Mouse (Mus musculus): ENCODE data around the gene Atpaf2. TPM values are rescaled to one million over a fixed set of nuclear protein-coding genes. Genes with fewer than 3 reads are reported as not detected.

Gene Atpaf2
- polyA plus RNA-seq, 1 experiment = 170 TPM

DNA sequence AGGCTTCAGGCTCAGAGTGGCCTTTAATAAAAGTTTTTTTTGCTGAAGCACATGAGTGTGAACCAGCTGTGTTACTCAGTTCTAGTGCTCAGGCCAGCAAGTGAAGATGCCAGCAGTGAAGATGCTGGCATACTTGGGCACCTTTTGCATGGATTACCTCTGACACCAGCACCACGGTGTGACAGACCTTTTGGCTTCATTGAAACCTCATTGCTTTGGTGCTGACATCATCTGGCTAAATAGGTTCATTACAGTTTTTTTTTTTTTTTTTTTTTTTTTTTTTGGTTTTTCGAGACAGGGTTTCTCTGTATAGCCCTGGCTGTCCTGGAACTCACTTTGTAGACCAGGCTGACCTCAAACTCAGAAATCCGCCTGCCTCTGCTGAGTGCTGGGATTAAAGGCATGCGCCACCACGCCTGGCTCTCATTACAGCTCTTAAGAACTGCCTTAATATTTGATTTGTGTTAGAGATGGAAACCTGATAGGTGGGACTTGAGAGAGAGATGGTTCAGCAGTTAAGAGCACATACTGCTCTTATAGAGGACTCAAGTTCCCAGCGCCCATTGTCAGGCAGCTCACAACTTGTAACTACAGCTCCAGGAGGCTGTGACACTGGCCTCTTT, 3.9 kb upstream of the Atpaf2 start:
- no peaks in the 10 kb centered on the region for H3K4me1 ChIP-seq (ENCODE audit: control insufficient read depth, insufficient read depth, insufficient read length, low read length)
- no peak overlapping the region for H3K27ac ChIP-seq (replicated peaks; ENCODE audit: low read depth, low read length)
- no peak overlapping the region for H3K4me3 ChIP-seq (ENCODE audit: insufficient read depth, low read depth, low read length)

DNA sequence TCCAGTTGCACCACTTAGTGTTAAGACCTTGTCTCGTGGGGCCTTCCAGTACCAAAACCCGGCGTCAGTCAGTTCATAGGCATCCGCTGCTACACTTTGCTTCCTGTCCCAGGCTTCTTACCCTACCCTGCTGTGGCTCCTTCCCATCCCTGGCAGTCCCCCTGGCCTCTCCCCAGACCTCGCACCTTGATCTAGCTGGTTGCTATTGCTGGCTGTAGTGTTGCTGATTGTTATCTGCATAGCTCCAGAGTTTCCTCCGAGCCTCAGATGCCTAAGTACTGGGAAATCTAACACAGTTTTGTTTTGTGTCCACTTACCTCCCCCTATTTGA, 181 bp upstream of the Atpaf2 start:
- H3K4me3 ChIP-seq (ENCODE audit: insufficient read depth, low read depth, low read length) = peak overlapping the region; percentile 89
- H3K4me1 ChIP-seq (ENCODE audit: control insufficient read depth, insufficient read depth, insufficient read length, low read length) = peaks cover 4% of the 10 kb centered on the region
- no peak overlapping the region for H3K27ac ChIP-seq (replicated peaks; ENCODE audit: low read depth, low read length)

DNA sequence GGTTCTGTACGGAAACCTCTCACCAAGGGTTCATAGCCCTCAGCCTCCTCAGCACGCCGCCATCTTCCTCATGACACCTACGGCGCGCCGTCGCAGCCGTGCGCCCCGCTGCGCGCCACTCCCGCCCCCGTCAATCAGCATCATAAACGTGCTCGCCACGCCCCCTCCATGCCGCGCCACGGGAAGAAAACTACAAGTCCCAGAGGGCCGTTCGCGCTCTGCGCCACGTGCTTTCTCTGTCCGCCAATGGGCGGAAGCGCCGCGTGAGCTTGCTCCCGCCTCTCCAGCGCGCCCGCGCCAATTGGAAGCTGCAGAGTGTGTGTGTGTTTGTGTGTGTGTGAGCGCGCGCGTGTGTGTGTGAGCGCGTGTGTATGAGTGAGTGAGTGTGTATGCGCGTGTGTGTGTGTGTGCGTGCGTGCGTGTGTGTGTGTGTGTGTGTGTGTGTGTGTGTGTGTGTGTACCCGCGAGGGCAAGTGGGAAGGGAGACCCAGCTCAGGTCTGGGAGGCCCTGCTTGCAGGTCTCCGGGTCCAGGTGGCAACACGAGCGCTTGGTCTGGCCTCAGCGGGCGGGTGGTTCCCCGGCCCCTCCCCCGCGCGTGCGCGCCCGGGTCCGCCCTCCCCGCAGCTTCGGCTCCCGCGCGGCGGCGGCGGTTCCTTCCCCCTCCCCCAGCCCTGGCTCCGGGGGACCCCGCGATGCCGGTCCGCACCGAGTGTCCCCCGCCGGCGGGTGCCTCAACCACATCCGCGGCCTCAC, 1.1 kb downstream of the Atpaf2 start, which contains the start of gene Gid4:
TSS of gene Gid4 (plus strand) at position 183 of the 754 bp plus-strand sequence.
- Histone ChIP-seq H3K4me3 (ENCODE audit: insufficient read depth, low read depth, low read length) (peak within 1 kb of the TSS; percentile 90), H3K4me1 (ENCODE audit: control insufficient read depth, insufficient read depth, insufficient read length, low read length) (peaks cover 4% of the 10 kb centered on the region), H3K27ac (replicated peaks; ENCODE audit: low read depth, low read length) (peak within 1 kb of the TSS; percentile 96)

DNA sequence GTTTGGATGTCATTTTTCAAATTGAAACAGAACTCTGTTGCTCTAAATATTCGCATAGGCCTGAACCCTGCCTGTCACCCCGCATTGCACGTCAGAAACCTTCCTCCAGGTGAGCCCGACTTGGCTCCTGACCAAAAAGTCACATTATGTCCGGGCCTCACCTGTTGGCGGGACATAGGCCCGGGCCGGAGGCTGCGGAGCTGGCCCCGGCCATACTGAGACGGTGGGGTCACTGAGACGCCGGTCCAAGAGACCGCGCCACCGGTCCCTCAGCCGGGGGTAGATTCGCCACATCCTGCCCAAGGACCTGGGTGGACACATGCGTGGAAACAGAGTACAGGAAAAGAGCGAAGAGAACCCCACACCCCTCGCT, 1.7 kb downstream of the Atpaf2 start:
- Histone ChIP-seq H3K27ac (replicated peaks; ENCODE audit: low read depth, low read length) (peak overlapping the region; percentile 96), H3K4me3 (ENCODE audit: insufficient read depth, low read depth, low read length) (peak overlapping the region; percentile 90), H3K4me1 (ENCODE audit: control insufficient read depth, insufficient read depth, insufficient read length, low read length) (peaks cover 4% of the 10 kb centered on the region)

DNA sequence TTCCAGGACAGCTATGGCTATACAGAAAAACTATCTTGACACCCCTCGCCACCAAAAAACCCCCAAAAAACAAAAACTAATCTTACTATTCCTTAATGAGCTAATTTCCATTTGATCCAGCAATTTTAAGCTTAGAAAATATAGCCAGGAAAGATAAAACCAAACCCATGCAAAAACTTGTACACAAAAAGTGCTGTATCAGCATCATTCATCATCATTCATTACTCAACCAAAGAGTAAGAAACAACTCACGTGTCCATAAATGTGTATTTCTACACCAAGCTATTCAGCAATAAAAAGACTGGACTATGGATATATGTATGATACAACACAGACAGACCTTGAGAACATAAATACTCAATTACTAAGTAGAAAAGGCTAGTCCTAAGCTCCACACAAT, 5.3 kb downstream of the Atpaf2 start:
- Histone ChIP-seq H3K27ac (replicated peaks; ENCODE audit: low read depth, low read length) (no peak overlapping the region), H3K4me3 (ENCODE audit: insufficient read depth, low read depth, low read length) (no peak overlapping the region), H3K4me1 (ENCODE audit: control insufficient read depth, insufficient read depth, insufficient read length, low read length) (peaks cover 4% of the 10 kb centered on the region)

DNA sequence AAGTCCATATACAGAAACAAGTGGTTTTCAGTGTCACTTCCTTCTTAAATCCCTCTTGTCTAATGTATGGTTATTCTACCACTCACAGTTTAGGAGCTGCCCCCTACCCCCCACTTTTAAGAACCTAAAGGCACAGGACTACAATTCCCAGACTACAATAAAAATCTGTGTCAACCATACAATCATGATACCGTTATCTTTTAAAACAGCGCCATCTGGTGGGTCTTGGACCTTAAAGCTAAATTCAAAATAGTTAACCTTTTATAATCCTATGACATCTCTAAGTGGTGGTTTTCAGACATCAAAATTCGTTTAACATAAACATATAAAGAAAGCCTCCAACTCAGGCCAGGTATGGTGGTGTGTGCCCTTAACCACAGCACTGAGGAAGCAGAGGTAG, 6.1 kb downstream of the Atpaf2 start:
- Histone ChIP-seq H3K27ac (replicated peaks; ENCODE audit: low read depth, low read length) (no peak overlapping the region), H3K4me3 (ENCODE audit: insufficient read depth, low read depth, low read length) (no peak overlapping the region), H3K4me1 (ENCODE audit: control insufficient read depth, insufficient read depth, insufficient read length, low read length) (peaks cover 4% of the 10 kb centered on the region)

DNA sequence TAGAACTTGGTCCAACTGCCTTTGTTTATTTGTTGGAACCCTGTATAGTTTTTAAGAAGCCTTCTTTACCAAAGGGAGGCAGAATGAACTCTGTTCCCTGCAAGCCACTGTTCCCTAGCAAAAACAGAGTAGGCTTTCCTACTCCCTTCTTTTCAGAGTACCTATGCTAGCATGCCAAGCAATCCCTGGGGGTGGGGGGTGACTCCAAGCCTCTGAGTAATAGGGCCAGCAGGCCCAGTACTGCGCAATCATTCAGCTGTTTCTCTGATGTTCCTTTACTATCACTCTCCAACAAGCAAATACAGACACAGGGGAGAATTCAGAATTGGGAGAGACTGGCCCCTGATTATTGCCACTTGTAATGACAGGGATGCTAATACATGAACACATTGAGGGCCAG, 11.7 kb downstream of the Atpaf2 start:
- no peak overlapping the region for H3K27ac ChIP-seq (replicated peaks; ENCODE audit: low read depth, low read length)
- peaks cover 4% of the 10 kb centered on the region for H3K4me1 ChIP-seq (ENCODE audit: control insufficient read depth, insufficient read depth, insufficient read length, low read length)
- H3K4me3 ChIP-seq (ENCODE audit: insufficient read depth, low read depth, low read length) = no peak overlapping the region

DNA sequence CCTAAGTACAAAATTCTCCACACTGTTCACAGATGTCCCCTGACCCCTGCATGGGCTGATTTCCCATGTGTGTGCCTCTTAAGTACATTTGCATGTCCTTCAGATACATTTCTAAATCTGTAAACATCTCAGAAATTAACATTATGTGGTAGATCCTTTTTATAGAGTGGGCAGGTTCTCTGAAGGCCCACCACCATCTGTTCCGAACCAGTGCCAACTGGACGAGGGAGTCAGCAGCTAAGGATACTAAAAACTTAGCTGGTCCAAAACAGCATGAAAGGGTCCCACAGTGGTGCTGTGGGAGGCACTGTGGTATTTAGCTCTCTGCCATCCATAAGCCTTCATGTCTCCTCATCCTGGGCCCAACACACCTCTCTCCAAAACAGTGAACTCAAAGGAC, 21.1 kb downstream of the Atpaf2 start:
- no peaks in the 10 kb centered on the region for H3K4me1 ChIP-seq (ENCODE audit: control insufficient read depth, insufficient read depth, insufficient read length, low read length)
- H3K4me3 ChIP-seq (ENCODE audit: insufficient read depth, low read depth, low read length) = no peak overlapping the region
- H3K27ac ChIP-seq (replicated peaks; ENCODE audit: low read depth, low read length) = no peak overlapping the region

DNA sequence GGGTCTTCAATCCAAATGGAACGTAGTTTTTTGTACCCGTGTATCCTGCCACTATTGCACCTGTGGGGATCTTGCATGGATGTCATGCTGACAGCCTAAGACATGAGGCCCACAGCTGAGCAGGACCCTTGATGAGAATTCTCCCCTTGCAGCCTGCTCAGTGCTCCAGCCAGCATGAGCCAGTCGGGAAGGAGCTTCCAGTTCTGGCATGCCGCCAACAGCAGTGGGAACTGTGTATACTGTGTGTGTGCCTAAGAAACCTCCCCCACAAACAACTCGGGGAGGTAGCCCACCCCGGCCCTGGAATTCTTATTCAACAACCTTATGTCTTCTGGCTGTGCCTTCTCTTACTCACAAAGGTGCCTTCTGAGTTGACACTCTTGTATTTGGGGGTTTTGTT, 21.7 kb downstream of the Atpaf2 start:
- Histone ChIP-seq H3K27ac (replicated peaks; ENCODE audit: low read depth, low read length) (no peak overlapping the region), H3K4me1 (ENCODE audit: control insufficient read depth, insufficient read depth, insufficient read length, low read length) (no peaks in the 10 kb centered on the region), H3K4me3 (ENCODE audit: insufficient read depth, low read depth, low read length) (no peak overlapping the region)

DNA sequence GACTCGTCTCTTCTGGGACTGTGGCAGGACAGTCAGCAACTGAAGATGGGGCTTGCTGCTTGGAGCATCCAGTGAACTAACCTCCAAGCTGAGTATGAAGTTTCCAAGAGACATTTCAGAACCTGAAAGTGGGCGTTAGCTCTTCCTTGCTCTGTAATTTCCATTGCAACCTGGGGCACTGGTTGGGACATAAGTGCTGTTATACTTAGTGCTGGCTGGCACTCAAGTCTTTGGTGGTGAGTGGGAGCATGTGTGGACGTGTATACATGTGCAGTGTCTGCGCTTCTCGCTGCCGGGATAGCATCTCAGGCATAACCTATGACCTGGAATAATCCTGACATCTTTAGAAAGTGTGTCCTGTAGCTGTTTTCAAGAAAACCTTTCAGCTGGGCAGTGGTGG, 26.9 kb downstream of the Atpaf2 start:
- no peaks in the 10 kb centered on the region for H3K4me1 ChIP-seq (ENCODE audit: control insufficient read depth, insufficient read depth, insufficient read length, low read length)
- H3K27ac ChIP-seq (replicated peaks; ENCODE audit: low read depth, low read length) = no peak overlapping the region
- H3K4me3 ChIP-seq (ENCODE audit: insufficient read depth, low read depth, low read length) = no peak overlapping the region

DNA sequence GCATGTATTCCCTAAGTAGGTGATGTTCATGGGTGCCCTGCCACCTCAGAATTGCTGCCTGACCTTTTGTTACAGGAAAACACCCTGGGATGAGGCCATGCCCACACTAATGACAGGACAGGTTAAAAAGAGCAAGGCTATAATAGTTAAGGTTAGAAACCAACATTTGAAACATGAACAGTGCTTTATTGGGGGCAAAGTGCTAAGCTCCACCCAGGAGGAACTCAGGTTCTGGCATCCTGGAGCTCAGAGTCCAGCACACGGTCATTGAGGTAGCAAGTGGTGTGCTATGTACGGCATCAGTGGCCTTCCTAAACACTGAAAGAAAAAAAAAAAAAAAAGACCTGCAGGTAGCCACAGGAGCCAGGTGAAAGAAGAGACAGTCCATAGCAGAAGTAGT, 30.3 kb downstream of the Atpaf2 start:
- H3K4me3 ChIP-seq (ENCODE audit: insufficient read depth, low read depth, low read length) = no peak overlapping the region
- H3K27ac ChIP-seq (replicated peaks; ENCODE audit: low read depth, low read length) = no peak overlapping the region
- H3K4me1 ChIP-seq (ENCODE audit: control insufficient read depth, insufficient read depth, insufficient read length, low read length) = no peaks in the 10 kb centered on the region

DNA sequence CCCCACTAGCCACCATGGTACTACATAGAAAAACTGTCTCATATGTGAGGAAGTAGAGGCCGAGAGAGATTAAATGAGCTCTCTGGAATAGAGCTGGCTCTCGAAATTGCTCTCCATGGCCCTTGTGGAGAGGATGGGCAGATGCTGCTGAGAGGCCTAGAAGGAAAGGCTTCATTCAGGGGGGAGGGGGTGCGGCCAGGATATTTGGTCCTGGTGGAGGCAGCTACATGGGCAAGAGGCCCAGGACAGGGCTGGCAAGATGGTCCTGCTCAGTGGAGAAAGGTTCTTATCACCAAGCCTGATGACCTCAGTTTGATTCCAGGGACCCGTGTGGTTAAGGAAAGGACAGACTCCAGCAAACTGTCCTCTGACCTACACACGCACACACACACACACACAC, 32.3 kb downstream of the Atpaf2 start:
- Histone ChIP-seq H3K4me1 (ENCODE audit: control insufficient read depth, insufficient read depth, insufficient read length, low read length) (no peaks in the 10 kb centered on the region), H3K27ac (replicated peaks; ENCODE audit: low read depth, low read length) (no peak overlapping the region), H3K4me3 (ENCODE audit: insufficient read depth, low read depth, low read length) (no peak overlapping the region)

DNA sequence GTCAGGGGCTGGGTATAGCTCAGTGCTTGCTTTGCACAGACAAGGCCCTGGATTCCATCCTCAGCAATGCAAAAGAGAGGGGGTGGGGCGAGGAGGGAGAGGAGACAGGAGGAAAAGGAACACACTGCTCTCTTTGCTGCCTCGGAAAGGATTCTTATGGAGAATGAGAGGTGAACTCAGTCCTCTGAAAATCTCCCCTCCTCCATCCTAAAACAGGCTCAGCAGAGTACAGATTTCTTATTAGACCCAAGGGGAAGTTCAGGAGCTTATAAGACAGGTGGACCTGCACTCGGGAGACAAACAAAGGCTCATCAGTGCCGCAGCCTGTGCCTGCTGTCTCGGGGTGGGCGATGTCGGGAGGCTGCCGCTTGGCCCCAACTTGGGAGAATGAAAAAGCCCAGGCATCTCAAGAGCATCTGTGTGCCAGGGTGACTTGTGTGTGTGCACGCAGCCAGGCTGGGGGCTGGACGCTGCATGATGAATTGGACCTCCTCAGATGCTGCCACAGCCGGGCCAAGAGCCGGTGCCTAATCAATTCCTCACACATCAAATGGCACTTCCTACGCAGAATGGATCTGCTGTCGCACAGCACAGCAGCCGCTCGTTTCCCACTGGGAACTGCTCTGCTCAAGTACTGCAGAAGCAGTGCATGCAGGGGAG, 33.4 kb downstream of the Atpaf2 start:
- Histone ChIP-seq H3K27ac (replicated peaks; ENCODE audit: low read depth, low read length) (no peak overlapping the region), H3K4me1 (ENCODE audit: control insufficient read depth, insufficient read depth, insufficient read length, low read length) (no peaks in the 10 kb centered on the region), H3K4me3 (ENCODE audit: insufficient read depth, low read depth, low read length) (no peak overlapping the region)

DNA sequence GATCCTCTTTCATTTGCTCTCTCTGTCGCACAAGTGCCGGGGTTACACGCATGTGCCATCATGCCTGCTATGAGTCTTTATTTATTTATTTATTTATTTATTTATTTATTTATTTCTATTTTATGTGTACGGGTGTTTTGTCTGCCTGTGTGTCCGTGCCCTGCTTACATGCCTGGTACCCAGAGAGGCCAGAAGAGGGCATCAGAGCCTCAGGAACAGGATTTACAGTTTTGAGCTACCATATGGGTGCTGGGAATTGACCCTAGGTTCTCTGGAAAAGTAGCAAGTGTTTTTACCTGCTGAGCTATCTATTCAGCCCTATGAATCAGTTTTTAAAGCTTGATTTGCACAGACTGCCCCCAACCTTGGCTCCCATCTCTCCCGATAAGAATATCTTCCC, 34.7 kb downstream of the Atpaf2 start:
- Histone ChIP-seq H3K4me3 (ENCODE audit: insufficient read depth, low read depth, low read length) (no peak overlapping the region), H3K27ac (replicated peaks; ENCODE audit: low read depth, low read length) (no peak overlapping the region), H3K4me1 (ENCODE audit: control insufficient read depth, insufficient read depth, insufficient read length, low read length) (no peaks in the 10 kb centered on the region)

DNA sequence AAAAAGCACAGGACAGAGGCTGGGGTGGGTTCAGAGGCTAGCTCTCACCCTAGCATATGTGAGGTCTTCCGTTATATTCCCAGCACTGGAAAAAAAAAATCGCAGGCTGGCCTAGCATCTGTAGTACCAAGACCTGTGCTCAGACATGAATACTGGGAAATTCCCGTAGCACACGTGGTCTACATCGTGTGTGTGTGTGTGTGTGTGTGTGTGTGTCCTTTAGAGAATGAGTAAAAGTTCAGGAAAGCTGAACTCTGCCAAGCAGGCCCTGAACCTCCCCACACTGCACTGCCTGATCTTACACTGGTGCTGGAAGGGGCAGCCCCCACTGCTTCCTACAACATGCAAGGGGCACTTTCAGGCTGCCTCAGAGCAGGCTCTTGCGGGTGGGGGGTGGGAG, 43.8 kb downstream of the Atpaf2 start:
- Histone ChIP-seq H3K27ac (replicated peaks; ENCODE audit: low read depth, low read length) (no peak overlapping the region), H3K4me1 (ENCODE audit: control insufficient read depth, insufficient read depth, insufficient read length, low read length) (no peaks in the 10 kb centered on the region)

DNA sequence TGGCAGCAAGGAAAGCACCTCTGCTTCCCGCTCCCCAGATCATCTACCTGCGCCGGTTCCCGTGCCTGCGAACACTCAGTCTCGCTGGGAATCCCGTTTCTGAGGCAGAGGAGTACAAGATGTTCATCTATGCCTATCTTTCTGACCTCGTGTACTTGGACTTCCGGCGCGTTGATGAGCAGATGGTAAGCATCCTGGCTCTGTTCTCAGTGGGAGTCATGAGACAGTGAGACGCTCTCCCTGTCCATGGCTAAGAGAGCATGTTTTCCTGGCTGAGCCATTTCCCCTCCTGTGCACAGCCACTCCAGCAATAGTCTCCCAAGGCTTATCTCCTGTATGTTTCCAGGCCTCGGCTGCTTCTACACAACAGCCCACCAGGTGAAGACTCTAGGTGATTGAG, 47.8 kb downstream of the Atpaf2 start:
- no peak overlapping the region for H3K27ac ChIP-seq (replicated peaks; ENCODE audit: low read depth, low read length)
- no peak overlapping the region for H3K4me3 ChIP-seq (ENCODE audit: insufficient read depth, low read depth, low read length)
- no peaks in the 10 kb centered on the region for H3K4me1 ChIP-seq (ENCODE audit: control insufficient read depth, insufficient read depth, insufficient read length, low read length)

More for the DNA sequence above, 43.8 kb downstream of the Atpaf2 start:
- no peak overlapping the region for H3K4me3 ChIP-seq (ENCODE audit: insufficient read depth, low read depth, low read length)

Measured in brown adipose tissue, adult 24 weeks (tissue).